Mouse (Mus musculus) embryonic facial prominence, embryonic 11.5 days (tissue): ENCODE data around the gene Ofd1. TPM values are rescaled to one million over a fixed set of nuclear protein-coding genes. Genes with fewer than 3 reads are reported as not detected.

Source experiments
- polyA plus RNA-seq: library from polyadenylated mRNA; unstranded; fragments of >200 nt; fragmentation: Nextera tagmentation; extraction: Ambion mirVana; gene quantifications from 2 replicates; pipeline ENCODE4 v1.2.1, GENCODE M21; 2014

The Ofd1 gene
- polyA plus RNA-seq, 1 experiment from 2014 or later = 9.8 TPM

Other genes starting within 250 kb of the Ofd1 start
- 30.6 and 31.7 TPM in 2 replicates for gene Gpm6b, start 201.8 kb downstream of the Ofd1 start, polyA plus RNA-seq
- gene Trappc2, start 130 bp downstream of the Ofd1 start, polyA plus RNA-seq = 29.2 and 30.8 TPM in 2 replicates
- 60.1 and 66.8 TPM in 2 replicates for gene Rab9, start 39.2 kb upstream of the Ofd1 start, polyA plus RNA-seq
- 10.7 and 12.3 TPM in 2 replicates for gene Tceanc, start 77.9 kb upstream of the Ofd1 start, polyA plus RNA-seq
- gene Egfl6, start 145.0 kb upstream of the Ofd1 start, polyA plus RNA-seq = 8.3 and 9.5 TPM in 2 replicates